Mouse (Mus musculus): ENCODE measurements around the gene Polr1e. TPM values are rescaled to one million over a fixed set of nuclear protein-coding genes. Genes with fewer than 3 reads are reported as not detected.
"Not testable (repeated sequence)": the region's sequence is repeated elsewhere in the genome, so short reads cannot be mapped to it uniquely, and the experiment has no call there.

The Polr1e gene
- polyA plus RNA-seq, 2 experiments, result 22.2 to 36.5 TPM

GRCm38 (mm10) chr4:44981280-44981973 is 37.0 kb upstream of the Polr1e start, which contains the start of gene Grhpr:
TSS of gene Grhpr (plus strand) at chr4:44981395.
- ATAC-seq (ENCODE audit: low FRiP score, low read depth) (peak; percentile 95), DNase-seq (ENCODE audit: low spot score) (peak; percentile 80)
- Histone ChIP-seq H3K36me3 (ENCODE audit: control insufficient read depth, insufficient read depth, low read length) (peaks cover 14% of the 10 kb centered on the region; the same call in 1 of the 2 replicates), H3K4me2 (replicated peaks; ENCODE audit: low read depth, low read length, severe bottlenecking) (peak within 1 kb of the TSS; percentile 87), H3K27ac (replicated peaks; ENCODE audit: low read depth, low read length) (peak within 1 kb of the TSS; percentile 82), H3K4me1 (ENCODE audit: control insufficient read depth, insufficient read depth, low read length) (peaks cover 12% of the 10 kb centered on the region), H3K9me3 (ENCODE audit: control insufficient read depth, low read length) (no peaks in the 10 kb centered on the region), H3K27me3 (ENCODE audit: control insufficient read depth, insufficient read depth, low read length) (no peaks in the 10 kb centered on the region), H3K4me3 (replicated peaks; ENCODE audit: low read length) (peak within 1 kb of the TSS; percentile 78), H3K9ac (ENCODE audit: low read depth, low read length, severe bottlenecking) (peak within 1 kb of the TSS; percentile 85)
- under 1% methylated on average over 38 of the region's 40 CpGs for WGBS
- peak; percentile 45; the same call in 1 of the 2 replicates for TF ChIP-seq POLR2A (IDR thresholded peaks at IDR 0.05; ENCODE audit: borderline replicate concordance, extremely low read depth, insufficient read depth, insufficient read length)

- Histone ChIP-seq H3K36me3 (ENCODE audit: control insufficient read depth, insufficient read depth, low read length) (peaks cover 19% of the 10 kb centered on the region), H3K4me3 (replicated peaks; ENCODE audit: low read length) (peak overlapping the region; percentile 78), H3K4me1 (ENCODE audit: control insufficient read depth, insufficient read depth, low read length) (peaks cover 12% of the 10 kb centered on the region), H3K27me3 (ENCODE audit: control insufficient read depth, insufficient read depth, low read length) (no peaks in the 10 kb centered on the region), H3K9me3 (ENCODE audit: control insufficient read depth, low read length) (no peaks in the 10 kb centered on the region), H3K4me2 (replicated peaks; ENCODE audit: low read depth, low read length, severe bottlenecking) (peak overlapping the region; percentile 87), H3K27ac (replicated peaks; ENCODE audit: low read depth, low read length) (peak overlapping the region; percentile 82; the same call in 1 of the 2 replicates), H3K9ac (ENCODE audit: low read depth, low read length, severe bottlenecking) (peak overlapping the region; percentile 85)
- WGBS, result 21% methylated on average over 5 of the region's 5 CpGs
- ATAC-seq (ENCODE audit: low FRiP score, low read depth), result no peak
- no peak for TF ChIP-seq POLR2A (IDR thresholded peaks at IDR 0.05; ENCODE audit: borderline replicate concordance, extremely low read depth, insufficient read depth, insufficient read length)
- no peak for DNase-seq (ENCODE audit: low spot score)
Measured at GRCm38 (mm10) chr4:44981974-44982287, 36.5 kb upstream of the Polr1e start.

GRCm38 (mm10) chr4:44982440-44983130 is 35.8 kb upstream of the Polr1e start:
- Histone ChIP-seq H3K9ac (ENCODE audit: low read depth, low read length, severe bottlenecking) (peak overlapping the region; percentile 85), H3K4me3 (replicated peaks; ENCODE audit: low read length) (peak overlapping the region; percentile 78; the same call in 1 of the 2 replicates), H3K4me2 (replicated peaks; ENCODE audit: low read depth, low read length, severe bottlenecking) (peak overlapping the region; percentile 87), H3K36me3 (ENCODE audit: control insufficient read depth, insufficient read depth, low read length) (peaks cover 25% of the 10 kb centered on the region), H3K4me1 (ENCODE audit: control insufficient read depth, insufficient read depth, low read length) (peaks cover 12% of the 10 kb centered on the region), H3K27ac (replicated peaks; ENCODE audit: low read depth, low read length) (no peak overlapping the region), H3K9me3 (ENCODE audit: control insufficient read depth, low read length) (no peaks in the 10 kb centered on the region), H3K27me3 (ENCODE audit: control insufficient read depth, insufficient read depth, low read length) (no peaks in the 10 kb centered on the region)
- TF ChIP-seq POLR2A (IDR thresholded peaks at IDR 0.05; ENCODE audit: borderline replicate concordance, extremely low read depth, insufficient read depth, insufficient read length), result no peak
- DNase-seq (ENCODE audit: low spot score), result no peak
- no peak for ATAC-seq (ENCODE audit: low FRiP score, low read depth)
- WGBS, result 69% methylated on average over 11 of the region's 11 CpGs

- no peaks in the 10 kb centered on the region for H3K9me3 ChIP-seq (ENCODE audit: control insufficient read depth, low read length)
- no peak overlapping the region for H3K27ac ChIP-seq (replicated peaks; ENCODE audit: low read depth, low read length)
- H3K27me3 ChIP-seq (ENCODE audit: control insufficient read depth, insufficient read depth, low read length), result no peaks in the 10 kb centered on the region
- no peak for TF ChIP-seq POLR2A (IDR thresholded peaks at IDR 0.05; ENCODE audit: borderline replicate concordance, extremely low read depth, insufficient read depth, insufficient read length)
- H3K36me3 ChIP-seq (ENCODE audit: control insufficient read depth, insufficient read depth, low read length), result peaks cover 32% of the 10 kb centered on the region
- H3K4me3 ChIP-seq (replicated peaks; ENCODE audit: low read length), result no peak overlapping the region
- ATAC-seq (ENCODE audit: low FRiP score, low read depth), result no peak
- H3K9ac ChIP-seq (ENCODE audit: low read depth, low read length, severe bottlenecking), result no peak overlapping the region
- H3K4me2 ChIP-seq (replicated peaks; ENCODE audit: low read depth, low read length, severe bottlenecking), result no peak overlapping the region; the same call in 1 of the 2 replicates
- peaks cover 12% of the 10 kb centered on the region for H3K4me1 ChIP-seq (ENCODE audit: control insufficient read depth, insufficient read depth, low read length)
- 83% methylated on average over 10 of the region's 10 CpGs for WGBS
- DNase-seq (ENCODE audit: low spot score), result no peak
Measured at GRCm38 (mm10) chr4:44983131-44983740, 35.1 kb upstream of the Polr1e start.

GRCm38 (mm10) chr4:44990560-44990959 is 27.8 kb upstream of the Polr1e start:
- Histone ChIP-seq H3K4me2 (replicated peaks; ENCODE audit: low read depth, low read length, severe bottlenecking) (no peak overlapping the region), H3K9ac (ENCODE audit: low read depth, low read length, severe bottlenecking) (no peak overlapping the region), H3K27me3 (ENCODE audit: control insufficient read depth, insufficient read depth, low read length) (no peaks in the 10 kb centered on the region), H3K27ac (replicated peaks; ENCODE audit: low read depth, low read length) (no peak overlapping the region), H3K4me3 (replicated peaks; ENCODE audit: low read length) (no peak overlapping the region), H3K36me3 (ENCODE audit: control insufficient read depth, insufficient read depth, low read length) (peaks cover 70% of the 10 kb centered on the region), H3K9me3 (ENCODE audit: control insufficient read depth, low read length) (no peaks in the 10 kb centered on the region), H3K4me1 (ENCODE audit: control insufficient read depth, insufficient read depth, low read length) (no peaks in the 10 kb centered on the region)
- ATAC-seq (ENCODE audit: low FRiP score, low read depth) (no peak), DNase-seq (ENCODE audit: low spot score) (no peak)
- 88% methylated on average over 5 of the region's 5 CpGs for WGBS
- TF ChIP-seq POLR2A (IDR thresholded peaks at IDR 0.05; ENCODE audit: borderline replicate concordance, extremely low read depth, insufficient read depth, insufficient read length), result no peak

GRCm38 (mm10) chr4:44992330-44992729 is 26.1 kb upstream of the Polr1e start:
- H3K9me3 ChIP-seq (ENCODE audit: control insufficient read depth, low read length); H3K4me3 ChIP-seq (replicated peaks; ENCODE audit: low read length); H3K27me3 ChIP-seq (ENCODE audit: control insufficient read depth, insufficient read depth, low read length); ATAC-seq (ENCODE audit: low FRiP score, low read depth); H3K4me1 ChIP-seq (ENCODE audit: control insufficient read depth, insufficient read depth, low read length); H3K27ac ChIP-seq (replicated peaks; ENCODE audit: low read depth, low read length); H3K9ac ChIP-seq (ENCODE audit: low read depth, low read length, severe bottlenecking); H3K4me2 ChIP-seq (replicated peaks; ENCODE audit: low read depth, low read length, severe bottlenecking); DNase-seq (ENCODE audit: low spot score): not testable (repeated sequence)
- WGBS, result 94% methylated on average over 11 of the region's 11 CpGs
- peaks cover 59% of the 10 kb centered on the region for H3K36me3 ChIP-seq (ENCODE audit: control insufficient read depth, insufficient read depth, low read length)

- not testable (repeated sequence) for H3K9ac ChIP-seq (ENCODE audit: low read depth, low read length, severe bottlenecking); DNase-seq (ENCODE audit: low spot score); H3K27me3 ChIP-seq (ENCODE audit: control insufficient read depth, insufficient read depth, low read length); H3K4me2 ChIP-seq (replicated peaks; ENCODE audit: low read depth, low read length, severe bottlenecking); H3K4me1 ChIP-seq (ENCODE audit: control insufficient read depth, insufficient read depth, low read length); H3K4me3 ChIP-seq (replicated peaks; ENCODE audit: low read length); ATAC-seq (ENCODE audit: low FRiP score, low read depth); H3K27ac ChIP-seq (replicated peaks; ENCODE audit: low read depth, low read length); H3K9me3 ChIP-seq (ENCODE audit: control insufficient read depth, low read length)
- 82% methylated on average over 13 of the region's 14 CpGs for WGBS
- H3K36me3 ChIP-seq (ENCODE audit: control insufficient read depth, insufficient read depth, low read length), result peaks cover 51% of the 10 kb centered on the region
Measured at GRCm38 (mm10) chr4:44993179-44993578, 25.2 kb upstream of the Polr1e start.

All from limb, embryonic 14.5 days (tissue).